Mouse (Mus musculus): Measurements from ENCODE around the gene Lmntd2. TPM values are rescaled to one million over a fixed set of nuclear protein-coding genes. Genes with fewer than 3 reads are reported as not detected.
A peak's percentile ranks its signal among the peaks of the same experiment; 100 is the strongest.

Gene Lmntd2
- polyA plus RNA-seq, 1 experiment from 2014 or later = 3.8 TPM

DNA sequence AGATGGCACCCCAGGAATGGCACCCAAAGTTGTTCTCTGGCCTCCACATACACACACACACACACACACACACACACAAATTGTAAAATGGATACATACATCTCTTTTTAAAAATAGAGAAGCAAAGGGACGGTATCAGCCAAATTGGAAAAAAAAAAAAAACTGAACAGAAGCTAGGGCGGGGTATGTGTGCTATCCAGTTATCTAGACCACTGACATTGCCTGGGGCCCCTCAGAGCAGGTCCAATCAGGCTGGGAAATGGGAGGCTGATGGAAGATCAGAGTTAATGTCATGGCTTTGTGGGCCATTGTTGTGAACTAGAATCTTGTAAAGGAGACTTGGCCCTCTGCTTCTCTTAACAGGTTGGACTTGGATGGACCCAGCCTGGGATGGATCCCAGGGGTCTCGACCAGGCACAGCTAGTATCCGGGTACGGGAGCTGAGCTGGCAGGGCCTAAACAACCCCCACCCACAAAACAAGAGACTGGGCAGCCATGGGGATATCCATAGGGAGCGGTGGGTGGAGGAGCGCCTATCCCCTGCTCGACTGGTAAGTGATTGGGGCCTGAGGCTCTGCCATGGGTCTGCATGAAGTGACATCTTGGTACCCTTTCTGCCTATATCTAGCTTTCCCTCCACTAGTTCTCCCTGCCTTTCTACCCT lies 17.1 kb downstream of the Lmntd2 start:
- H3K9me3 ChIP-seq (ENCODE audit: control insufficient read depth, low read length) = no peaks in the 10 kb centered on the region
- H3K4me2 ChIP-seq (ENCODE audit: low read depth, severe bottlenecking) = no peak overlapping the region
- H3K4me1 ChIP-seq (ENCODE audit: control insufficient read depth, insufficient read depth, low read length) = peaks cover 8% of the 10 kb centered on the region
- H3K27me3 ChIP-seq (ENCODE audit: control insufficient read depth, insufficient read depth, low read length) = no peaks in the 10 kb centered on the region
- no peak for DNase-seq (ENCODE audit: low spot score)
- no peak overlapping the region for H3K4me3 ChIP-seq (ENCODE audit: low read depth, low read length)
- ATAC-seq (ENCODE audit: insufficient number of reproducible peaks, low FRiP score, low TSS enrichment, low read depth) = no peak
- H3K9ac ChIP-seq (ENCODE audit: low read length) = no peak overlapping the region
- WGBS = 86% methylated on average over 8 of the region's 8 CpGs
- peaks cover 3% of the 10 kb centered on the region; the same call in 1 of the 2 replicates for H3K36me3 ChIP-seq (ENCODE audit: control insufficient read depth, insufficient read depth, low read length)
- no peak overlapping the region for H3K27ac ChIP-seq (replicated peaks; ENCODE audit: low read depth, low read length)

DNA sequence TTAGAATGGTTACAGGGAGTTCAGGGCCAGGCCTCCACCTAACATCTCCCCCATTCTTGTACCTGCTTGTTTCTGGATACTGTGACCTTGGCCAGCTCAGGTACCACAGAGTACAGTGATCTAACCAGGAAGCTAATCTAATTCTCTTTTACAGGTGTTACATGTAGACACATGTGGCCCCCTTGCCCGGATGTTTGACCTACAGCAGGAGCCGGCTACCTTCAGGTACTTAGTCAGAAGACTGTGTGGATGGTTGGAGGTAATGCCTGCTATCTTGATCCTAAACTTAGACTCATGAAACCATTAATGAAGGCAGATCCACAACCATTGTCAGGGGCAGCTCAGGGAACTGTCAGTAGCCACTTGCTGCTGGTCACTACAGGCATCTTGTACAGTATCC lies 18.1 kb downstream of the Lmntd2 start:
- no peak for ATAC-seq (ENCODE audit: insufficient number of reproducible peaks, low FRiP score, low TSS enrichment, low read depth)
- Histone ChIP-seq H3K9ac (ENCODE audit: low read length) (no peak overlapping the region), H3K36me3 (ENCODE audit: control insufficient read depth, insufficient read depth, low read length) (peaks cover 8% of the 10 kb centered on the region), H3K27me3 (ENCODE audit: control insufficient read depth, insufficient read depth, low read length) (no peaks in the 10 kb centered on the region), H3K27ac (replicated peaks; ENCODE audit: low read depth, low read length) (no peak overlapping the region), H3K4me3 (ENCODE audit: low read depth, low read length) (no peak overlapping the region), H3K9me3 (ENCODE audit: control insufficient read depth, low read length) (no peaks in the 10 kb centered on the region), H3K4me1 (ENCODE audit: control insufficient read depth, insufficient read depth, low read length) (peaks cover 8% of the 10 kb centered on the region), H3K4me2 (ENCODE audit: low read depth, severe bottlenecking) (peak overlapping the region; percentile 92; the same call in 1 of the 2 replicates)
- no peak for DNase-seq (ENCODE audit: low spot score)
- WGBS = 97% methylated on average over 2 of the region's 2 CpGs

DNA sequence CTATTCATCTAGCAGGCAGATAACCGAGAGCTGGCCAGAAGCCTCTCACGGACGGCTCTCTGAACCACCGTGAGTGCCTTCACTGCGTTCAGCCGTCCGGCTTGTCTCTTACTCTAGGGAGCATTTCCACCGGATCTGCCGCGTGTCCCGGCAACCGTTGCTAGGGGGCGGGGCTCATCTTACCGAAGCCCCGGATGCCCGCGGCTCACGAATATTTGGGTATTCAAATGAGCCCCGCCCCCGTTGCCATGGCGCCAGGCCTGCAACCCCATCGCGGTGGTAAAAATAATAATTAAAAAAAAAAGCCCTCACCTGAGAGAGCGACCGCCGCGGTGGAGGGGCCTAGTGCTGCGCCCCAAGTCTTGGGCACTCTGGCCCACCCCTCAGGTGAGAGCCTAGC lies 19.1 kb downstream of the Lmntd2 start:
- ATAC-seq (ENCODE audit: insufficient number of reproducible peaks, low FRiP score, low TSS enrichment, low read depth) (peak; percentile 32; the same call in 1 of the 2 replicates), DNase-seq (ENCODE audit: low spot score) (peak; percentile 98)
- peak overlapping the region; percentile 32; the same call in 1 of the 2 replicates for H3K9ac ChIP-seq (ENCODE audit: low read length)
- H3K27ac ChIP-seq (replicated peaks; ENCODE audit: low read depth, low read length) = no peak overlapping the region; the same call in none of the 2 replicates
- peak overlapping the region; percentile 89 for H3K4me3 ChIP-seq (ENCODE audit: low read depth, low read length)
- H3K9me3 ChIP-seq (ENCODE audit: control insufficient read depth, low read length) = no peaks in the 10 kb centered on the region
- peaks cover 8% of the 10 kb centered on the region for H3K4me1 ChIP-seq (ENCODE audit: control insufficient read depth, insufficient read depth, low read length)
- H3K36me3 ChIP-seq (ENCODE audit: control insufficient read depth, insufficient read depth, low read length) = peaks cover 16% of the 10 kb centered on the region
- WGBS = under 1% methylated on average over 28 of the region's 28 CpGs
- H3K4me2 ChIP-seq (ENCODE audit: low read depth, severe bottlenecking) = peak overlapping the region; percentile 92
- H3K27me3 ChIP-seq (ENCODE audit: control insufficient read depth, insufficient read depth, low read length) = no peaks in the 10 kb centered on the region

DNA sequence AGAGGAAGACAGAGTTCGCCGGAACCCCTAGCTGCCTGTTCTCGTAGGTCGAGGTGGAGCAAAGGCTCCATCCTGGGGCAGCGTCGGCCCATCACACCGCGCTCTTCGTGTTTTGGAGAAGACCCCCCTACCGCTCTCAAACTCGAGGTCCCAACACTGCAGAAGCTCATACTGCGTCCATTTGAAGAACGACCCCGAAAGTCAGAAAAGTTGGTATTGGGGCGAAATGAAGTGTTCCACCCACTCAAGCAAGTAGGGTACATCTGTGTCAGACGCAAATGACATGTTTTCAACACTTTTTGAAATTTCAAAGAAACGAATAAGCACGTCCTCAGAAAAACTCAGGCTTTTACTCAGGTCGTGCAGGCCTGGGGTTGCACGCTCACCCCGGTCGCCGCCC lies 19.5 kb downstream of the Lmntd2 start:
- DNase-seq (ENCODE audit: low spot score) = no peak
- Histone ChIP-seq H3K27me3 (ENCODE audit: control insufficient read depth, insufficient read depth, low read length) (no peaks in the 10 kb centered on the region), H3K36me3 (ENCODE audit: control insufficient read depth, insufficient read depth, low read length) (peaks cover 18% of the 10 kb centered on the region), H3K9me3 (ENCODE audit: control insufficient read depth, low read length) (no peaks in the 10 kb centered on the region), H3K4me3 (ENCODE audit: low read depth, low read length) (peak overlapping the region; percentile 89), H3K27ac (replicated peaks; ENCODE audit: low read depth, low read length) (no peak overlapping the region; the same call in 1 of the 2 replicates), H3K4me2 (ENCODE audit: low read depth, severe bottlenecking) (peak overlapping the region; percentile 92), H3K4me1 (ENCODE audit: control insufficient read depth, insufficient read depth, low read length) (peaks cover 8% of the 10 kb centered on the region), H3K9ac (ENCODE audit: low read length) (peak overlapping the region; percentile 32; the same call in 1 of the 2 replicates)
- no peak for ATAC-seq (ENCODE audit: insufficient number of reproducible peaks, low FRiP score, low TSS enrichment, low read depth)
- under 1% methylated on average over 23 of the region's 23 CpGs for WGBS

DNA sequence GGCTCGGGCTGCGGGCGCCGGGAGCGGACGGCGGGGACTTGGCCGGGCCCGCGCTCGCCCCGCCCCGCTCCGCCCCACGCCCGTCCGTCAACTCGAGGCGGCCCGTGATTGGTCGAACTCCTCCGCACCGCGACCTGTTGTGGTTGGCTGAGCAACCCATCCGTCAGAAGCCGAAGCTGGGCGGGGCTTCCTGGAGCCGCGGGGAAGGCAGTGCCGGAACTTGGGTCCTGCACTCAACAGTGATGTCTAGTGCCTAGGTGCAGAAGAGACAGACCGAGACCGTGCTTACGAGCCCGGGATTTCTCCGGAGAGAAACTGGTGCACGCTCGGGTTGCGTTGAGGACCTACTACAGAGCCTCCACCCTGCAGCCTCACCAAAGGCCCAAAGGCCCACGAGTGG lies 19.9 kb downstream of the Lmntd2 start, which contains the start of the genes Hras and Lrrc56:
TSS of gene Hras (minus strand) at position 58 of the 400 bp plus-strand sequence.
TSS of gene Lrrc56 (plus strand) at position 210 of the 400 bp plus-strand sequence.
- H3K27ac ChIP-seq (replicated peaks; ENCODE audit: low read depth, low read length) = peak within 1 kb of the TSS; percentile 33; the same call in 1 of the 2 replicates
- peaks cover 8% of the 10 kb centered on the region for H3K4me1 ChIP-seq (ENCODE audit: control insufficient read depth, insufficient read depth, low read length)
- DNase-seq (ENCODE audit: low spot score) (peak; percentile 99), ATAC-seq (ENCODE audit: insufficient number of reproducible peaks, low FRiP score, low TSS enrichment, low read depth) (peak; percentile 86)
- peak within 1 kb of the TSS; percentile 92 for H3K4me2 ChIP-seq (ENCODE audit: low read depth, severe bottlenecking)
- no peaks in the 10 kb centered on the region for H3K27me3 ChIP-seq (ENCODE audit: control insufficient read depth, insufficient read depth, low read length)
- no peaks in the 10 kb centered on the region for H3K9me3 ChIP-seq (ENCODE audit: control insufficient read depth, low read length)
- under 1% methylated on average over 37 of the region's 39 CpGs for WGBS
- peak within 1 kb of the TSS; percentile 89 for H3K4me3 ChIP-seq (ENCODE audit: low read depth, low read length)
- H3K9ac ChIP-seq (ENCODE audit: low read length) = peak within 1 kb of the TSS; percentile 85
- peaks cover 18% of the 10 kb centered on the region for H3K36me3 ChIP-seq (ENCODE audit: control insufficient read depth, insufficient read depth, low read length)

DNA sequence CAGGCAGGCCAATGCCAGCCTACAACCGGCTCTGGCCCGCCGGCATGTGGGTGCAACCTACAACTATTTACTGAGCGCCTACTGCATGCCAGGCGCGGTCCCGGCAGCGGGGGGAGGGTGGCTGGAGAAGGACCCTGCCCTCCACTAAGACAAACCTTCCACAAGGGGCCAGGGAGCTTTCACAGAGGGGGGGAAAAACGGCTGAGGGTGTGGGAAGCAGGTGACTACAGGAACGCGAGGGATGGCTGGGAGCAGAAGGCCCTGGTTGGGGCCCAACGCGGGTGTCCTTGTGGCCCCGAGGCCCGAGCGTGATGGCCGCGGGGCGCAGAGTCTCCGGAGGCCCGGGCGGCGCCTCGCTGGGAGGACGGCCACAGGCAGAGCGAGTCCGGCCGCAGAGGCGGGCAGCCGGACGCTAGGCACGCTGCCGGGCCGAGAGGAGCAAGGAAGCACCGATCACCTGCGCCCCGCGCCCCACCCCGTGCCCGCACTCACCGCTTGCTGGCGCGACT lies 20.5 kb downstream of the Lmntd2 start:
- ATAC-seq (ENCODE audit: insufficient number of reproducible peaks, low FRiP score, low TSS enrichment, low read depth) (peak; percentile 7; the same call in 1 of the 2 replicates), DNase-seq (ENCODE audit: low spot score) (peak; percentile 55)
- peak overlapping the region; percentile 85 for H3K9ac ChIP-seq (ENCODE audit: low read length)
- H3K27ac ChIP-seq (replicated peaks; ENCODE audit: low read depth, low read length) = peak overlapping the region; percentile 33; the same call in 1 of the 2 replicates
- peaks cover 18% of the 10 kb centered on the region for H3K36me3 ChIP-seq (ENCODE audit: control insufficient read depth, insufficient read depth, low read length)
- H3K9me3 ChIP-seq (ENCODE audit: control insufficient read depth, low read length) = no peaks in the 10 kb centered on the region
- H3K4me3 ChIP-seq (ENCODE audit: low read depth, low read length) = peak overlapping the region; percentile 89
- WGBS = under 1% methylated on average over 30 of the region's 43 CpGs
- peaks cover 8% of the 10 kb centered on the region for H3K4me1 ChIP-seq (ENCODE audit: control insufficient read depth, insufficient read depth, low read length)
- H3K27me3 ChIP-seq (ENCODE audit: control insufficient read depth, insufficient read depth, low read length) = no peaks in the 10 kb centered on the region
- H3K4me2 ChIP-seq (ENCODE audit: low read depth, severe bottlenecking) = peak overlapping the region; percentile 92

DNA sequence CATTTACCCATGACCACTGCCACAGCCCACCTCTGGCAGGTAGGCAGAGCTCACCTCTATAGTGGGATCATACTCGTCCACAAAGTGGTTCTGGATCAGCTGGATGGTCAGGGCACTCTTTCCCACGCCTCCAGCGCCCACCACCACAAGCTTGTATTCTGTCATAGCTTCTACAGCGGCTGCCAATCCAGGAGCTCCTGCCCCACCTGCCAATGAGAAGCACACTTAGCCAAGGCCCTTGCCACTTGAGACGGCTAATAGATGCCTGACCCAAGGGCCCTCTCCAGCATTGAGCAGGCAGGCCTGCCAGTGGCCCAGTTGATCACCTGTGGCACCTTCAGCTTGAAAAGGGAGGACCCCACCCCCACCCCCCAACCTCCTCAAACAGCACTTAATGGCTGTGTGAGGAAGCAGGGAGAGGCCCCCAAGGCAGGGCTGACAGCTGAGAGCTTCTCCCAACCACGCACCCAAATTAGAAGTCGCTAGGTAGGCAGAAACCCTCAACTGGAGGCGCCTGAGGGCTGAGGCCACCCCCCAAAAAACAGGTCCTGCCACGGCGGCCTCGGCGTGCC lies 21.0 kb downstream of the Lmntd2 start:
- Histone ChIP-seq H3K27ac (replicated peaks; ENCODE audit: low read depth, low read length) (0 out of 2 replicates have a peak overlapping the region, but pooled peaks have one; percentile 33), H3K4me3 (ENCODE audit: low read depth, low read length) (peak overlapping the region; percentile 89), H3K27me3 (ENCODE audit: control insufficient read depth, insufficient read depth, low read length) (no peaks in the 10 kb centered on the region), H3K9ac (ENCODE audit: low read length) (peak overlapping the region; percentile 85), H3K36me3 (ENCODE audit: control insufficient read depth, insufficient read depth, low read length) (peaks cover 18% of the 10 kb centered on the region), H3K9me3 (ENCODE audit: control insufficient read depth, low read length) (no peaks in the 10 kb centered on the region), H3K4me1 (ENCODE audit: control insufficient read depth, insufficient read depth, low read length) (peaks cover 8% of the 10 kb centered on the region), H3K4me2 (ENCODE audit: low read depth, severe bottlenecking) (peak overlapping the region; percentile 92)
- 29% methylated on average over 12 of the region's 12 CpGs for WGBS
- ATAC-seq (ENCODE audit: insufficient number of reproducible peaks, low FRiP score, low TSS enrichment, low read depth) (no peak), DNase-seq (ENCODE audit: low spot score) (no peak)
